Mouse (Mus musculus) liver, embryonic 13.5 days (tissue): ENCODE data around the gene 2610507B11Rik. TPM values are rescaled to one million over a fixed set of nuclear protein-coding genes. Genes with fewer than 3 reads are reported as not detected.
"Not testable (repeated sequence)": the region's sequence is repeated elsewhere in the genome, so short reads cannot be mapped to it uniquely, and the experiment has no call there.

Experiments used
- ATAC-seq: fragments of 200-750 bp; cut with Nextera tagmentation; 2 replicates; pipeline ENCODE4 v1.8.0; 2017; ENCODE audit warnings: low read depth, mild to moderate bottlenecking, moderate number of reproducible peaks, moderate library complexity
- DNase-seq: peaks from one replicate; pipeline ENCODE4 v3.0.0; 2022
- H3K27ac ChIP-seq: fragments of 300-500 bp; sonication (generic); 2 replicates; pipeline ENCODE4 v1.5.1; 2015; ENCODE audit warnings: moderate library complexity, mild to moderate bottlenecking, inconsistent platforms
- H3K27me3 ChIP-seq: fragments of 300-500 bp; sonication (generic); 2 replicates; pipeline ENCODE4 v1.6.1; 2015; ENCODE audit warnings: mild to moderate bottlenecking, inconsistent platforms
- H3K36me3 ChIP-seq: fragments of 300-500 bp; sonication (generic); 2 replicates; pipeline ENCODE4 v1.6.1; 2015; ENCODE audit warnings: mild to moderate bottlenecking, inconsistent platforms
- H3K4me1 ChIP-seq: fragments of 300-500 bp; sonication (generic); replicated peaks from 2 replicates; pipeline ENCODE4 v1.6.1; 2015; ENCODE audit warnings: inconsistent platforms
- H3K4me2 ChIP-seq: fragments of 300-500 bp; sonication (generic); 2 replicates; pipeline ENCODE4 v1.6.1; 2015; ENCODE audit warnings: inconsistent platforms, mild to moderate bottlenecking, moderate library complexity
- H3K4me3 ChIP-seq: fragments of 300-500 bp; sonication (generic); replicated peaks from 2 replicates; pipeline ENCODE4 v1.5.1; 2015; ENCODE audit warnings: mild to moderate bottlenecking, inconsistent platforms
- H3K9ac ChIP-seq: fragments of 300-500 bp; sonication (generic); 2 replicates; pipeline ENCODE4 v1.6.1; 2015; ENCODE audit warnings: mild to moderate bottlenecking, inconsistent platforms
- H3K9me3 ChIP-seq: fragments of 300-500 bp; sonication (generic); replicated peaks from 2 replicates; pipeline ENCODE4 v1.6.1; 2016; ENCODE audit warnings: inconsistent platforms
- WGBS: fragments of 180-500 bp; shearing (Covaris S2); methylation state at CpG from one replicate; pipeline ENCODE4 v1.1.7; 2015; ENCODE audit not compliant: insufficient replicate concordance; 5-methylcytosine and 5-hydroxymethylcytosine counted together
- polyA plus RNA-seq: library from polyadenylated mRNA; unstranded; fragments of >200 nt; fragmentation: Nextera tagmentation; extraction: Ambion mirVana; gene quantifications from 2 replicates; pipeline ENCODE4 v1.2.1, GENCODE M21; 2015

Gene 2610507B11Rik
- polyA plus RNA-seq, 1 experiment from 2014 or later: 33.6 TPM

DNA sequence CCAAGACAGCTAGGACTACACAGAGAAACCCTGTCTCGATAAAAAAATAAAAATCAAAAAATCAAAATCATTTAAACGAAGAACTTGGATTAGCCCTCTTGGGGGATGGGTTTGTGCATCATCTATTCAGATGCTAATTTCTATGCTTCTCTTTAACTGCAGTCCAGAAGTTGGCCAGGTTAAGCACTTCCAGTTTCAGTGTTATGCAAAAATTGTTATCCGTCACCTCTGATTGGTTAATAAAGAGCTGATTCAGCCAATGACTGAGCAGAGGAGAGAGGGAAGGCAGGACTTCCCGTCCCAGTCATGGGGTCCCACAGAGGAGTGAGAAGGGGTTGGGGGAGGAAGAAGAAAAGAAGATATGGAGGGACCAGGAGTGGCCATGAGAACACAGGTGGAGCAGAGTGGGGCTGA is 13.8 kb upstream of the 2610507B11Rik start:
- DNase-seq (peak; percentile 44), ATAC-seq (no peak)
- Histone ChIP-seq H3K27ac (no peak overlapping the region; the same call in 1 of the 2 replicates), H3K4me2 (peak overlapping the region; percentile 80), H3K4me3 (peak overlapping the region; percentile 30), H3K9ac (peak overlapping the region; percentile 10; the same call in 1 of the 2 replicates), H3K36me3 (peaks cover 19% of the 10 kb centered on the region), H3K9me3 (no peaks in the 10 kb centered on the region), H3K4me1 (peaks cover 48% of the 10 kb centered on the region), H3K27me3 (no peaks in the 10 kb centered on the region)
- WGBS: 44% methylated on average over 4 of the region's 4 CpGs

DNA sequence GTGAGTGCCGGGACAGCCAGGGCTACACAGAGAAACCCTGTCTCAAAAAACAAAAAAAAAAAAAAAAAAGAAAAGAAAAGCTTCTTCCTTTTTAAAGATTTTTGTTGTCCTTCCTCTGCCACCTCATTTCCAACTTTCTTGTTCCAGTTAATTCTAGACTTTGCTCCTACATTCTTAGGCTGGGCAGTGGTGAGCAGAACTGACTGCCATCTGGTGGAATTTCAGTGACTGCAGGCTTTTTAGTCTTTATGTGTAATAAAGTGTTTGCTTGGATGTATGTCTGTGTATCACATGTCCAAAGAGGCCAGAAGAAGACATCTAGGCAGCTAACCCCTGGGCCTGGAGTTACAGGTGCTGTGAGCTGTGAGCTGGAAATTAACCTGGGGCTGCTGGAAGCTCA is 4.9 kb upstream of the 2610507B11Rik start:
- no peak for DNase-seq
- no peaks in the 10 kb centered on the region for H3K27me3 ChIP-seq
- WGBS: 89% methylated on average over 1 of the region's 1 CpGs
- H3K27ac ChIP-seq: no peak overlapping the region
- no peak overlapping the region for H3K4me2 ChIP-seq
- no peak overlapping the region for H3K9ac ChIP-seq
- no peak for ATAC-seq
- 0 out of 2 replicates have a peak, but pooled peaks cover 2% of the 10 kb centered on the region for H3K4me1 ChIP-seq
- peaks cover 32% of the 10 kb centered on the region for H3K36me3 ChIP-seq
- H3K9me3 ChIP-seq: no peaks in the 10 kb centered on the region
- H3K4me3 ChIP-seq: no peak overlapping the region

DNA sequence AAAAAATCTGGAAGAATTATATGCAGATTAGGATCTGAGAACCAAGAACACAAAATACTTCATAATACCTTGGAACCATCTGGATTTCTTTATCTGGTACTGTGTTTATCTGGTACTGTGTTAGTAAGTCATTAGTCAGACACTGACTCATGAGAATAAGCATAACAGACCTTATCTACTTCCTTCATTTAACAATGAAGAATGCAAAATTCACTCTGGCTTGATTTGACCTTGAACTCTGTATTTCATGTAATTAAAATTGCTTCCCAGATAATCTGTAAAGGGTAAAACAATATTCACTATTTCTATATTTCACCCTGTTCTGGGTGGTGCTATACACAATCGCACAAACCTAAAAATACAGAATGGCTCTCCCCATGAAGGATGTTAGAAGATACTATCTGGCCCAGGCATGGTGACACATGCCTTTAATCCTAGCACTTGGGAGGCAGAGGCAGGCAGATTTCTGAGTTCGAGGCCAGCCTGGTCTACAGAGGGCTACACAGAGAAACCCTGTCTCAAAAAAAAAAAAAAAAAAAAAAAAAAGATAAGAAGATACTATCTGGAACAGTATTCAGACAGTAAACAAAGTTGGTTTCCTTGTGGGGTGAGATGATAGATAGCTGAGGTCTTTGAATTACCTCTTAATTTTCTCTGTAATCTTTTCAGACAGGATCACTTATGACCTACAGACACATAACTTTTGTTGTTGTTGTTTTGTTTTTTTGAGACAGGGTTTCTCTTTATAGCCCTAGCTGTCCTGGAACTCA is 878 bp upstream of the 2610507B11Rik start:
- ATAC-seq: no peak
- Histone ChIP-seq H3K9ac (peak overlapping the region; percentile 55), H3K4me2 (peak overlapping the region; percentile 97), H3K36me3 (peaks cover 24% of the 10 kb centered on the region), H3K27me3 (no peaks in the 10 kb centered on the region), H3K9me3 (no peaks in the 10 kb centered on the region), H3K27ac (no peak overlapping the region), H3K4me1 (peaks cover 25% of the 10 kb centered on the region), H3K4me3 (peak overlapping the region; percentile 92)
- DNase-seq: no peak
- WGBS: 87% methylated on average over 2 of the region's 2 CpGs

DNA sequence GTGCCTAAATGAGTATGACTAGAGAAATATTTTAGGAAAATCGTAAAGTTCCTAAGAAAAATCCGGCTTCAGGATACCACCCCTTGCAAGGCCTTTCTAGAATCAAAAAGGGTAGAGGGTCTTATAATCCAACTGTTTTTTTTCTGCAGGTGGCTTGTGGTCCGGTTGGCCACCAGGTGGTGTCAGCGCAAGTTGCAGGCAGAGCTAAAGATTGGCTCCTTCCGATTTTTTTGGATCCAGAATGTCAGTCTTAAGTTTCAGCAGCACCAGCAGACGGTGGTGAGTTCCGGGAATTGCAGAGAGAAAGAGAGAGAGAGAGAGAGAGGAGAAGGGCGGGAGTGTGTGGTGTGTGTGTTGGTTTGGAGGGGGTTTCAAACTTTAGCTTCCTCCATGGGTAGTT is 998 bp downstream of the 2610507B11Rik start:
- ATAC-seq: no peak
- H3K27me3 ChIP-seq: no peaks in the 10 kb centered on the region
- peak; percentile 47 for DNase-seq
- peak overlapping the region; percentile 84 for H3K27ac ChIP-seq
- H3K4me1 ChIP-seq: peaks cover 25% of the 10 kb centered on the region
- no peaks in the 10 kb centered on the region for H3K9me3 ChIP-seq
- H3K9ac ChIP-seq: peak overlapping the region; percentile 93
- peaks cover 42% of the 10 kb centered on the region for H3K36me3 ChIP-seq
- H3K4me3 ChIP-seq: peak overlapping the region; percentile 92
- 3% methylated on average over 8 of the region's 8 CpGs for WGBS
- peak overlapping the region; percentile 97 for H3K4me2 ChIP-seq

DNA sequence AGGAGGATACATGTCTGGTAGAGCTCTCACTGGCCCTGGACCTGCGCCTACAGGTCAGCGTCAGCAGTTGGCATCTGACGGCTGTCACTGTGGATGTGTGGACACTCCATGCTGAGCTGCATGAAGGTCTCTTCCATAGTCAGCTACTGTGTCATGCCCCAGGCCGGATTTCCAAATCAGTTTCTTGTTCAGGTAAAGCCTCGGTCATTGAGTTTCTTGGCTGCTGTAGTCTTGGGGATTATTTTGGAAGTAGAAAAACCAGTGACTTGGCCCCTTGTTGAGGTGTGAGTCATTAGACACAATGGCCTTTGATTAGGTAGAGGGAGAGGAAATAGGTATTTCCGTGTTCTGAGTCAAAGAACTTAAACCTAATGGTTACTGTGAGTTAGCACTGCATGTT is 4.0 kb downstream of the 2610507B11Rik start:
- Histone ChIP-seq H3K4me2 (no peak overlapping the region), H3K9me3 (no peaks in the 10 kb centered on the region), H3K4me1 (peaks cover 25% of the 10 kb centered on the region), H3K36me3 (peaks cover 69% of the 10 kb centered on the region), H3K27me3 (no peaks in the 10 kb centered on the region), H3K27ac (no peak overlapping the region), H3K4me3 (no peak overlapping the region), H3K9ac (no peak overlapping the region)
- ATAC-seq (no peak), DNase-seq (no peak)
- WGBS: 85% methylated on average over 6 of the region's 6 CpGs

DNA sequence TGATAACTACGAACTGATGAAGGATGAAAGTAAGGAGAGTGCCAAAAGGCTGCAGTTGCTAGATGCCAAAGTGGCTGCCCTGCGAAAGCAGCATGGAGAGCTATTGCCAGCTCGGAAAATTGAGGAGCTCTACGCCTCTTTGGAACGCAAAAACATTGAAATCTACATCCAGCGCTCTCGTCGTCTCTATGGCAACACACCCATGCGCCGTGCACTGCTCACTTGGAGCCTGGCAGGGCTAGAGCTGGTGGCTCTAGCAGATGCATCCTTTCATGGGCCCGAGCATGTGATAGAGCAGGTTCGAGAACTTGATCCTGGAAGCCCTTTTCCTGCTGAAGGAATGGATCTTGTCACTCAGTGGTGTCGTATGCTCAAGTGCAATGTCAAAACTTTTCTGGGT is 10.4 kb downstream of the 2610507B11Rik start:
- H3K4me1 ChIP-seq: no peaks in the 10 kb centered on the region
- DNase-seq (no peak), ATAC-seq (no peak)
- no peaks in the 10 kb centered on the region for H3K27me3 ChIP-seq
- no peaks in the 10 kb centered on the region for H3K9me3 ChIP-seq
- H3K9ac ChIP-seq: no peak overlapping the region
- WGBS: 85% methylated on average over 13 of the region's 13 CpGs
- peaks cover 95% of the 10 kb centered on the region for H3K36me3 ChIP-seq
- H3K4me2 ChIP-seq: no peak overlapping the region
- no peak overlapping the region for H3K27ac ChIP-seq
- no peak overlapping the region for H3K4me3 ChIP-seq

DNA sequence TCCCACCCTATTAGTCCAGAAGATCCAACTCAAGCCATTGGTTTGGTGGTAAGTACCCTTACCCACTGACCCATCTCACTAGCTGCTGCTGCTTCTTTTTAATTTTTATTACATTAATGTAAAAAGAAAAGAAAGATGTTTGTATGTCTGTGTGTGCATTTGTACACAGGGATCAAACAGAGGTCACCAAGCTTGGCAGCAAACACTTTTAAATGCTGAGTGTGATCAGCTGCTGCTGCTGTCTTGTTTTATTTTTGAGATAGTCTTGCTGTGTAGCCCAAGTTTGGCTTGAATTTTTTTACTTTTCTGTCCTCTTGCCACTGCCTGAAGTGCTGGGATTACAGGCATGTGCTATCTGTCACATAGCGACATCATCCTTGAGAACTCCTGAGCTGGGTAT is 14.0 kb downstream of the 2610507B11Rik start:
- Histone ChIP-seq H3K4me3 (no peak overlapping the region), H3K4me1 (no peaks in the 10 kb centered on the region), H3K36me3 (peaks cover 98% of the 10 kb centered on the region), H3K4me2 (no peak overlapping the region), H3K9ac (no peak overlapping the region), H3K27ac (no peak overlapping the region), H3K27me3 (no peaks in the 10 kb centered on the region), H3K9me3 (no peaks in the 10 kb centered on the region)
- ATAC-seq (no peak), DNase-seq (no peak)
- WGBS: 97% methylated on average over 1 of the region's 1 CpGs

DNA sequence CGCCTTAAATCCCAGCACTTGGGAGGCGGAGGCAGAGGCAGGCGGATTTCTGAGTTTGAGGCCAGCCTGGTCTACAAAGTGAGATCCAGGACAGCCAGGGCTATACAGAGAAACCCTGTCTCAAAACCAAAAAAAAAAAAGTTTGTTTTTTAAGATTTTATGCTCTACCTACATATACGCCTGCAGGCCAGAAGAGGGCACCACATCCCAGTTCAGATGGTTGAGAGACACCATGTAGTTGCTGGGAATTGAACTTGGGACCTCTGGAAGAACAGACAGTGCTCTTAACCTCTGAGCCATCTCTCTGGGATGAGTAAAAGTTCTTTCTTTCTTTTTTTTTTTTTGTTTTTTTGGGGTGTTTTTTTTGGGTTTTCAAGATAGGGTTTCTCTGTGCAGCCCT is 14.6 kb downstream of the 2610507B11Rik start:
- H3K27ac ChIP-seq, H3K9ac ChIP-seq, H3K4me3 ChIP-seq, ATAC-seq, H3K4me1 ChIP-seq, H3K9me3 ChIP-seq, H3K27me3 ChIP-seq, DNase-seq, H3K4me2 ChIP-seq: not testable (repeated sequence)
- WGBS: 83% methylated on average over 4 of the region's 4 CpGs
- H3K36me3 ChIP-seq: peaks cover 100% of the 10 kb centered on the region

DNA sequence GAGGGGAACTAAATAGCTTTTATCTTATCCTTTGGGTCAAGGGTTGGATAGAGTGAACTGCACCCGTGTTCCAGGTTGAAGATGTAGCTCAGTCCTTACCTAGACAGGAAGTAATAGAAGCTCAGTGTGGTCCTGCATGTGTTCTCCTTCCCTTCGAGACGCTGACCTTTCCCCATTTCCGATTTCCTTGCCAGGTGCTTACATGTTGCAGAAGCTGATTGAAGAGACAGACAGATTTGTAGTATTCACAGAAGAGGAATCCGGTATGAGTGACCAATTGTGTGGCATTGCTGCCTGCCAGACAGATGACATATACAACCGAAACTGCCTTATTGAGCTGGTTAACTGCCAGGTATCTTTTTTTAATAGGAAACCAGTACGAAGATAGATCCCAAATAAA is 17.3 kb downstream of the 2610507B11Rik start:
- no peak overlapping the region for H3K4me3 ChIP-seq
- WGBS: 81% methylated on average over 7 of the region's 7 CpGs
- DNase-seq (no peak), ATAC-seq (no peak)
- no peaks in the 10 kb centered on the region for H3K4me1 ChIP-seq
- H3K36me3 ChIP-seq: peaks cover 99% of the 10 kb centered on the region
- H3K27ac ChIP-seq: no peak overlapping the region
- no peak overlapping the region for H3K9ac ChIP-seq
- no peak overlapping the region for H3K4me2 ChIP-seq
- H3K9me3 ChIP-seq: no peaks in the 10 kb centered on the region
- H3K27me3 ChIP-seq: no peaks in the 10 kb centered on the region

DNA sequence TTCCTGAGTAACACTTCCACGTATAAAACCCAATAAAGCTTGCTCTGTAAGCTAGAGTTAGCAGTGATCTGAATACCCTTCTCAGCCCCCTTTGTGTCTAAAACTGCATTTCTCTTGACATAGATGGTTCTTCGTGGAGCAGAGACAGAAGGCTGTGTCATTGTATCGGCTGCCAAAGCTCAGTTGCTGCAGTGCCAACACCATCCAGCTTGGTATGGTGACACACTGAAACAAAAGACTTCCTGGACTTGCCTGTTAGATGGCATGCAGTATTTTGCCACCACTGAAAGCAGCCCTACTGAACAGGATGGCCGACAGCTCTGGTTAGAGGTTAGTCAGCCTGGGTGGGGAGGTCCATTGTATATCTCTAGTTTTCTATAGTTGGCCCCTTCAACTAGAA is 18.0 kb downstream of the 2610507B11Rik start:
- DNase-seq: no peak
- Histone ChIP-seq H3K27ac (no peak overlapping the region), H3K9ac (no peak overlapping the region), H3K4me2 (no peak overlapping the region), H3K27me3 (no peaks in the 10 kb centered on the region), H3K4me3 (no peak overlapping the region), H3K36me3 (peaks cover 99% of the 10 kb centered on the region), H3K9me3 (no peaks in the 10 kb centered on the region), H3K4me1 (no peaks in the 10 kb centered on the region)
- WGBS: 84% methylated on average over 4 of the region's 4 CpGs
- no peak for ATAC-seq

DNA sequence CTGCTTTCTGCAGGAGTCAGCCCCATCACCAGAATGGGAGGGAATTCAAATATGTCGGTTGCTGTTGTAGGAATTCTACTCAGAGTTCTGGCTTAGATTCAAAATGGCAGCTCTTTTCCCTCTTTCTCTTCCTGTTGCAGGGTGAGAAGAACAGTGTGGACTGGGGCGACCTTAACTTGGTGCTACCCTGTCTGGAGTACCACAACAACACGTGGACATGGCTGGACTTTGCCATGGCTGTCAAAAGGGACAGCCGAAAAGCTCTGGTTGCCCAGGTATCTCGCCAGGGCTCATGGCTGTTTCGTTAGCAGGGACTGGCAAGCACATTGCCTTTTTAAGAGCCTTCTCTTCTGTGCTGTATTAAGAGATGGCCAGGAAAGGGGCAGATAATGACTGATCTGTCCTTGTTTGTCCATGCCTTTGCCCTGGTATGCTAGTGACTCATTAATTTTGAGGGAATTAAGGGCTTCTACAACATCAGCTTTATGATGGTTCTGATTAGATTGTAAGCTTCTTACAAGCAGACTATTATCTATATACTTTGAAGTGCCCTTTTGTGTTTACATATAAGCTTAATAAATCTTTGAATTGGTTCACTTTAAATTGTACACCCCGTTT is 27.7 kb downstream of the 2610507B11Rik start:
- H3K4me1 ChIP-seq: no peaks in the 10 kb centered on the region
- H3K27ac ChIP-seq: no peak overlapping the region
- no peak for ATAC-seq
- no peak overlapping the region for H3K9ac ChIP-seq
- H3K4me2 ChIP-seq: no peak overlapping the region
- H3K27me3 ChIP-seq: no peaks in the 10 kb centered on the region
- H3K4me3 ChIP-seq: no peak overlapping the region
- no peak for DNase-seq
- no peaks in the 10 kb centered on the region for H3K9me3 ChIP-seq
- peaks cover 82% of the 10 kb centered on the region for H3K36me3 ChIP-seq
- WGBS: 86% methylated on average over 7 of the region's 7 CpGs

DNA sequence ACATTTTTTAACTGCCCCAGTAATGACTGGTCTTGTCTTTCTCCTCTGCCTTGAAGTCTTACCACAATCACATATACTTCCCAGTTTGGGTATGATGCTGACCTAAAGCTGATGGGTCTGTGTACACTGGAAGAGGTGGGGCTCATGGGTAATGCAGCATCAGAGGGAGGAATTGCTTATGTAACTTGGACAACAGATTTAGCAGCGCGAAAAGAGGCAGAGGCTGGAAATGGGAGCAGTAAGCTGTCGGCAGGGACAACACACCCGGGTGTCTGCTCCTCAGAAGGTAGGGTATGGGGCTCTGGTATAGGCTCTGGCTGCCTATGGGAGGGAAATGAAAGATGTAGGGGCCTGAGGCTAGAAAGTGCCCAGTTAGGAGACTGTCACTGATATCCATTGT is 29.1 kb downstream of the 2610507B11Rik start, which contains the start of gene BC030499:
TSS of gene BC030499 (plus strand) at position 188 of the 400 bp plus-strand sequence.
- H3K9me3 ChIP-seq: no peaks in the 10 kb centered on the region
- H3K36me3 ChIP-seq: peaks cover 68% of the 10 kb centered on the region
- ATAC-seq: no peak
- H3K4me2 ChIP-seq: no peak within 1 kb of the TSS
- H3K27ac ChIP-seq: no peak within 1 kb of the TSS
- no peak within 1 kb of the TSS for H3K9ac ChIP-seq
- 80% methylated on average over 4 of the region's 4 CpGs for WGBS
- H3K27me3 ChIP-seq: no peaks in the 10 kb centered on the region
- H3K4me3 ChIP-seq: no peak within 1 kb of the TSS
- H3K4me1 ChIP-seq: no peaks in the 10 kb centered on the region
- DNase-seq: no peak
